Mouse (Mus musculus): ENCODE results near the gene Relch. TPM values are rescaled to one million over a fixed set of nuclear protein-coding genes. Genes with fewer than 3 reads are reported as not detected.
"Not testable (repeated sequence)": the region's sequence is repeated elsewhere in the genome, so short reads cannot be mapped to it uniquely, and the experiment has no call there.

The Relch gene
- total RNA-seq, 4 experiments from 2014 or later: 78.2 to 97.8 (median 88.8) TPM

DNA sequence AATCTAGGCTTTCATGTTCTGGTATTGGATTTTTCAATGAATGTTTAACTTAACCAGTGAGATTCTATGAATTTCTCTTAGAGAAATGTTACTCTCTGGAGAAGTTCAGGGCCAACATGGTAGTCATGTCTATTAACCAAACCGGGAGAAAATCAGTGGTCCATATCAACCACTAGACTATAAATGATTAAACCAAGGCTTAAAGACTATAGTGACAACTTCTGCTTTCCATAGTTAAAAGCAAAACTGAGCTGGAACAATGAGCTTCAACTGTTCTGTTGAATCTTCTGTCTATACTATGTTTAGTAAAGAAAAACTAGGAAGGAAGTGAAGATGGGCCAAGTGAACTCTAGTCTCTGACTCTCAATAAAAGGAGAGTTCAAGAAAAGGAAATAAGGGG, 82.8 kb downstream of the Relch start:
- DNase-seq (ENCODE audit: low spot score in 2 of 2): no peak

DNA sequence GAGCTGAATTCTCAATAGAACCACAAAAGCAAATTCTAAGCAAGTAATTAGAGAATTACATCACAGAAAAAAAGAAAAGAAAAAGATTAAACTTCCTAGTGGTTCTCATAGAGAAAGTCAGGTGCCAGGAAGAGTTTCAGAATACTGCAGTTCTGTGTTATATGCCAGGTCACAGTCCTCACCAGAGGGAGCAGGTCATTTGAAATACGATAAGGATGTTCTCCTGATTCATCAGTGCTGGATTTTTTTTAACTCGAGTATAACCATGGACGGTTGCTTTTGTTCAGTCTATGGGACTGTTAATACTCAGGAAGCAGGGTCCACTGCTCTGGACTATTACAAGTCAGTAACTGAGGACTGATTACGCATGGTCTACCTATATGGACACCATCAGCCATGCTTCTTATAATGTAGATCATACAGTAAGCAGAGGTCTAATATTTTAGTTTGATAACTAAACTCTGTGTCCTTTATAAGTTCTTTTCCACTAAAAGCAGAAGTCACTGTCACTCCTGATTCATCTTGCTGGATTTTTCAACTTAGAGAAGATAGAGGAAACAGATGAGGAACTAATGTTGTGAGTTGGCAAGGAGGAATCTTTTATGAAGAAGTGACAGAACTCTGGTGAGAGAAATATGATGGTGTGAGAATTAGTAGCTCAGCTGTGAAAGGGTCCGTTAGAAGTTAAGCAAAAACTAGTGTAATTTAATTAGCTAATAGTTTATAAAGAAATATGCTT, 83.4 kb downstream of the Relch start:
- no peak for DNase-seq (ENCODE audit: low spot score in 2 of 2)

DNA sequence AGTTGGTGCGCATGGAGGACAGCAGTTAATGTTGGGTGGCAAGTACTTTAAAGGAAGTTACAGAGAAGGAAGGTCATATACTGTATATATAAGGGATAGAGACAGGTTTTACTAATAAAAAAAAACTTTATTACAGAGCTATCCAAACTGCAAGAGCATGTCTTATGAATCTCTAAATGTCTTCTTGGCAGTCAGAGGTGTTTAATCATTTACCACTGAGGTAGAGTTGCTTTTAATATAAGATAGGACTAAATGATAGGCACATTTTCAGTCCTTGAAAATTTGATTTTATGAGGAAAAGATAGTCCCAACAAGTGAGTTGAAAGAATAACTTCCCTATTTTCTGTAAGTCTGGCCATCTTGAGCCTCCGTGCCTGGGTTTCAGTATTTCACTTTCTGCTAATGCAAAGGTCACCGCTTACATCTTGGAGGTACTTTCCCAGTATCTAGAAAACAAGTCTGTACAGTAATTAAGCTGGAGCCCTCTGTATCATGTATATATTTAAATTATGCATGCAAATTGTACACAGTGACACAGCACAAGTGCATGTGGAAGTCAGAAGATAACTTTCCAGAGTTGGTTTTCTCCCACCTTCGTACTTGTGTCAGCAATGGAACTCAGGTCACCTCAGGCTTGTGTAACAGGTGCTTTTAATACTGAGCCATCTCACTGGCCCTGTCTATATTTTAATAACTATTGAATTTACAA, 84.6 kb downstream of the Relch start:
- no peak for DNase-seq (ENCODE audit: low spot score in 2 of 2)

DNA sequence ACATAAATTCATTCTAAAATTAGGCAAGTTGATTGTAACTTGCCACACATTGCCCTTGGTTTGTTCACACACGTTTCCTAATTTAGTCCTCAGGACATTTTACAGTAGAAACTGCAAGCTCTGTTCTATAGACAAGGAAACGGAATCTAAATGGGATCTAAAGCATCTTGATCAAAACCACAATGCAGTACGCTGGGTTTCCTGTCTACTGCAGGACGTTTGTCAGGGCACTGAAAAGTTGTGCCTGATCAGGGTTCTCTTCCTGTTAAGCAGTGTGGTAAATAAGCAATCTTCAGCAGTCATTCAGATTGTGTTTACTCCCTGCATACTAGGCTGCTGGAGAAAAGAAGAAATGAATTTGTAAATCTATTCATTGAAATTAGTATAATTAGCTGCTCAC, 88.5 kb downstream of the Relch start:
- no peak for DNase-seq (ENCODE audit: low spot score in 2 of 2)

DNA sequence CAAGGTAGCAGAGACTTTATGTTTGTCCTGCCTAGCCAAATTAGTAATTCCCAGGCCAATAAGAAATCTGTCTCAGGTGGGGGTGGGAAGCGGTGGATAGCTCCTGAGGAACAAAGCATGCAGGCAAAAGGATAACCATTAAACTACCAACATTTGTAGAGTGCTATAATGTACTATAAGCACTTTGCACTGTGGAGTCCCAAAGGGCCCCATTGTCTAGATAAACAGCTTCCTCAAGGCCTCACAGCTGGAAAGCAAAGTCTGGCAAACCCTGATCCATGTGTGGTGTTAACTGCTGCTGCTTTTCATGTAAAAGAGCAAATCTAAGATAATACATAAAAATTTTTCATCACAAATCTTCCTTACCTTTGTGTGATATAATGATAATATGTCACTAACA, 89.3 kb downstream of the Relch start:
- no peak for DNase-seq (ENCODE audit: low spot score in 2 of 2)

DNA sequence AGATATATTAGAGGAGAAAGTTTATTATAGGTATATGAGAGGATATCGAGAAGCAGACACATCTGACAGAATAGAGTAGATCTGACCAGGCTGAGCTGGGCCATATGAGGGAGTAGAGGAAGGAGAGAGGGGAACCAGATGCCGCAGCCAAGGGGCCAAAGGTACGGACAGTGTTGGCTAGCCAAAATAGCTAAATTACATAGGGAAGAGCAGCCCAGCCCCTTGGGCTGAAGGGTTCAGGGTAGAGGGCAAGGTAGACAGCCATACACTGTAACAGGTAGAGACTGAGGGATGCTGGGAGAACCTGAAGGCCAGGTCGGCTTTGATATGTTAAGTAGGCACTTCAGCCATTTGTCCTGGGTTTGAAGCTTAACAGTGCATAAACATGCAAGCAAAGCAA, 95.1 kb downstream of the Relch start:
- DNase-seq (ENCODE audit: low spot score in 2 of 2): no peak

DNA sequence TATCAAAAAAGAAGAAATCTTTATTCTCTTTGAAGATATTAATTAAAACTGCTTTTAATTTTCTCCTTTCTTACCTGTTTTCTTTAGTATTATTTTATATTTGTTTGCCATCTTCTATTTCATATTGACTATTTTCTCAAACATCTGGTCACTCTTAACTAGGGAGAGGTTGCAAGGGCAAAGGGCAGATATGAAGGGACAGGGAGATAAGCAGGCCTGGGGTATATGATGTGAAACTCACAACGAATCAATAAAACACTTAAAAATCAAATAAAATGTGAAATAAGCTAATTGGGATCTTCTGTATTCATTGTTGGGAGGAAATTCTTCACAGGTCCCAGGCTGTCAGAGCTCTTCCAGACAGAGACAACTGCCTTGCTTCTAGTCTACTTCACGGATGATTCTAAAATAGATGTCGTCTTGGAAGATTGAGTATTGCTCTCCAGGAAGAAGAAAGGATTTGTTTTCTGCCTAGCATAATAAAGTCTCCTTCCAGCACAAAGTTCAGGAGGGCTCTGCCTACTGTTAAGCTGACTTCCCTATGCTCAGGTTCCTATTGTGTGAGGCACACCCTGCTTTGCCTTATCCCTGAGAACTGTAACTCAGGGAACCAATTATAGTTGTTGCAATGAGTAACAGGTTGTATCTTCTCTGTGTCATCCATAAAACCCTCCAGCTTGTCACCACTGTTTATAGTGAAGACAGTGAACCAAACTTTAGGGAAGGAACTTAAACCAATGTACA, 95.9 kb downstream of the Relch start:
- no peak for DNase-seq (ENCODE audit: low spot score in 2 of 2)

DNA sequence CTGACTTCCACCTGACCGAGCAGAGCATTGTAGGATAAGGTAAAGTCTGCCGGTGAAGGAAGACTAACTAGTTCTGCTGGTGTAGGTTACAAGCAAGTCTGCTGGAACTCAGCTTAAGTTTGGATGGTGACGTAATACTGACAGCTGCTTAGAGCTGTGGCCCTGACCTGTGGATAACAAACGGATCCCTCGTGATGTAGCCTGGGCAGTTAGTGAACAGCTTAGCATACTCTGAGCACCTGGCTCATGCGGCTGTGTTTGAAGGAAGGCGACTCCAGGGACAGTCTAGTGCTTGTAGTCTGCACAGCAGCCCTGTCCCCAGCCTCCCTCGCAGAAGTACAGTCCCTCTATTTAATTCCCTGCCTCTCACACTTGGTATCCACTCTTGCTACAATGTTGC, 101.9 kb downstream of the Relch start:
- DNase-seq (ENCODE audit: low spot score in 2 of 2): no peak

DNA sequence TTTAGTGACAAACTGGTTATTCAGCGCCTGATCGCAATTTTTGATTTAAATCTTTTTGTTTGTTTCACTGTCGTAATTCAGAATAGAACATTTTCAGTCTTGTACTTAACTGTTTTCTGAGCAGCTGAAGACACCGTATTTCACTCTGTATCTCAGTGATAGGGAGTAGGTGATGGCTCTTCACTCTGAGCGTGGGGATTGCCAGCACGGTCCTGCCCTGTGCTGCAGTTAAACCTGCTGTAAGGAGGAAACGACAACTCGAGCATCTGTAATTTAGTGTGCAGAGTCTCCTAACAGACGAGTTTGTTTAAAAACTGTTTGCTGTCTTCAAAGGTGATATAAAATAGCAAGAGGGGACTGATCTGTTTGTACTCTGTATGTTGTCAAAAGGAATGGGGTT, 102.4 kb downstream of the Relch start:
- not testable (repeated sequence) for DNase-seq (ENCODE audit: low spot score in 2 of 2)

DNA sequence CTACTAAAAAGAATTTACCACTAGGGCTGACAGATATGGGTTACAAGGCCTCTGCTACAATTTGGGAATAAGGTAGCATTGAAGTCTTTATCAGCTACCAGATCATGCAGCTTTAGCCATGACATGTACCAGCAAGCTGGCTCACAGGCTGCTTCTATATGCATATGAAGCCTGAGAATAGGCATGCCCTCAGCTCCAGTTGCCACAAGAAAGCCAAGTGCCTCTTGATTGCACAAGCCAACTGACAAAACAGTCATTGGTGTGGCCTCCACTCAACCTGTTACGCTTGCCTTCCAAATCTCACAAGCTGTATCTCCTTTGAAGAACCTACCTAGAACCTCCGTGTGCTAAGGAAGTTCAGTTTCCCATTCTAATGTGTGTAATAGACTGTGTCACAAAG, 104.7 kb downstream of the Relch start:
- DNase-seq (ENCODE audit: low spot score in 2 of 2): no peak

DNA sequence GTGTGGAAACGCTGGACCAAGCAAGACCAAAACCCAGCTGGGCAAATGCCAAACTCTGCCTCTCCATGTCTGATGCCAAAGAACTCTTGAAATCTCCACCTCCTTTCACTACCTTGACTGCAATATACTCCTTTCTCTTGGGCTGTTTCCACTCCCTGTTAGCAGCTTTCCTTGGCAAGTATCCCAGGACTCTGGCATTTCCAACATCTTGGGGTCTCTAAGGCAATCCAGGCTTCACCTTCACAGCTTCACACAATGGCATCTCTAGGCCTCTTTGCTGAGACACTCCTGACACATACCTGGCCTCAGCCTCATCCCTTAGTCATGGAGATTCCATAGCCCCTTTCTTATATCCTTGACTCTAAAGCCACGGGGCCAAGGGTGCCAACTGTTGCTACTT, 107.0 kb downstream of the Relch start:
- DNase-seq (ENCODE audit: low spot score in 2 of 2): no peak

DNA sequence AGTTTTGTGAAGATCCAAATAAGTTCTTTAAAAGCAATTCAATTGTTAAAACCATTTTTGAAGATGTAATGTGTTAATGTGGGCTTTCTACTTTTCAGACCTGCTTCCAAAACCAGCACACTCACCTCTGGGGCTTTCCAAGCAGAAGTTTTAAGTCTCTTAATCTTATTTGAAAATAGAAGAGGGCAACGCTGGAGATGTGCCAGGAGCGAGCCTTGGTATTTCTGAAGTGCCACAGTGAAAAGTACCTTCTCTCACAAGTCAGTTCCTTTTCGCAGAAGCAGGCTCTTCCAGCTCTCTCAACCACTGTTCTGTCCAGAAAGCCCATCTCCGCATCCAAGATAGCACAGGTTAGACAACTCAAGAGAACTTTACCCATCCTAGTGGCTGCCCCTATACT, 112.8 kb downstream of the Relch start:
- no peak for DNase-seq (ENCODE audit: low spot score in 2 of 2)

DNA sequence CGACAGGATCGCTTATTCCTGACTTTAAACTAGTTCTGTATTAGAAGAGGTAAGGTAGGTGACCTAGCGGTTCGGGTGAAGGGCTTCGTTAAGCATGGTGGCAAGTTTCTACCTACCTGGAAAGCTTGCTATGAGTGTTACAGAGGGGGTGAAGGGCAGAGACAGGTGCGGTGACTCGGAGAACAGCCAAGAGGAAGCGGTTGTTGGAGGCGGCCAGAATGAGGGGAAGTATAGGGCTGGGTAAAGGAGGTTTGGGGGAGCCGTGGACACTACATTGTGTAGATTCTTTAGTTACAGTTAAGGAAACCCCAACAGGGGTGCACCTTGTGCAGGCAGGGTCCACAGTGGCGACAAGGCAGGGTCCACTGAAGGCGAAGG, 116.4 kb downstream of the Relch start:
- DNase-seq (ENCODE audit: low spot score in 2 of 2): no peak

DNA sequence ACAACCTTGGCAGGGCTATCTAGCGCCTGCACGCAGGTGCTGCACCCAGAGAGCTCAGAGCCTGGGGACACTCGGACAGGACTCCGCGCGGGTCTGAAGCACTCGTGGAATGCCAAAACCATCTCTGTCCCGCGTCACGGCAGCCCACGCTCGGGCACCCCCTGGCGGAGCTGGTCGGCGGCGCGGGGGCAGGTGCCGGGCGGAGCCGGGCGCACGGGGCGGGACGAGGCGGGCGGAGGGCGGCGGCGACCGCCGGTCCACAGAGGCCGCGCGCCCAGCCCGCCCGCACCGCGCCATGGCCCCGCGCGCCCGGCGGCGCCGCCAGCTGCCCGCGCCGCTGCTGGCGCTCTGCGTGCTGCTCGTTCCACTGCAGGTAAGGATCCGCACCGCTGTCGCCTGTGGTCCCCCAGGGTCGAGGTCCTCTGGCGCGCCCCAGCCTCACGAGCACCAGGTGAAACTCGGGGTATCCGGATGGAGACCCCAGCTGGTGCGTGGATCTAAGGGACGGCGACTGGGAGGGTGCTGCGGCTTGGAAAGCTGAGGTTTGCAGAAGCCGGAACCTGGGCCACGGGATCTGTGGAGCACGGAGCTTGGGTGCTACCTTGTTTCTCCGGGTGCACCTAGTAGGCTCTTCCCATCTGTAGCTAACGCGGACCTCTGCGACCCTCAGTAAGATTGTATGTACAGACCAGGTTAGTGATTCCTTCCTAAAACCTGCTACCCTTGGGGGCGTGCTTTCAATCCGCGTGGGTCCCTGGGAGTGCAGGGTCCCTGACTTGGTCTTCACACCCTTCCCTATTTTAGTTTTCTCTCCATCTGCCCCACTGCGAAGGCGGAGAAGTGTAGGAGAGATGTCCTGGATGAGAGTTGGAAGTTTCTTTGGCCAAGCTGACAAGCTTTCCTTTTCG, 117.0 kb downstream of the Relch start, which contains the start of gene Tnfrsf11a:
Gene Tnfrsf11a (plus strand): TSS at position 262 of the 908 bp plus-strand sequence.
- peak in 1 of 2 experiments; percentile 19 for DNase-seq (ENCODE audit: low spot score in 2 of 2)

DNA sequence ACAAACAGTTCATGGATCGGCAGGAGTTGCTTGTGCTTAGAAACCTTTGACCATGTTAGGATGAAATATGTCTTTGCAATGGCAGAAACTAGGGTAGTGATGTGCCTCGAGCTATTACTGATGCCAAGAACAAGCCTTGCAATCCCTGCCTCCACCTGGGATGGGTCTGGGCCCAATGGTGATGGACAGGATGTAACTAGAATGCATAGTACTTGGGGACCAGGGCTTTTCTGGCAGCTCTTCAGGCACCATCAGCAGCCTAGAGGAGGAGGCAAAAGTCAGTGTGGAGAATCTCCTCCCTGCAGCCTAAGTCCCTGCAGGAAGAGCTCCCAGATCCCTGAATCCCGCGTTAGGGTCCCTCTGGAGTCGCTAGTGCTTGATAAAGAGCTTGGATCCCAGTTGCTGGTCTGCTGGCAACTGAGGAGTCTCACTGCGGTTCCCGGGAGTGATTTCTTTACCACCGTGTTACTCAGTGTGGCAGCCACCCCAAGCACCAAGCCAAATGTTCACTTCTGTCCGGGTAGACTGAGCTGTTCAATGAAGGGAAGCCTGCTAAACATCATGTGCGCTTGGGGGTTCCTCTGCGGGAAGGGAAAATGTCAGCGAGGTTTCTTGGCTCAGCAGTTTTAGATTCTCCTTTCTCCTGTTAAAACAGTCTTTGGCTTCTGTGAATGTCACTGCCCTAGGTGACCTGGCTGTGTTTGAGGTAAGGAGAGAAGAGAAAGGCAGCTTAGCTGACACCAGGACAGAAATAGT, 117.9 kb downstream of the Relch start:
- no peak for DNase-seq (ENCODE audit: low spot score in 2 of 2)

DNA sequence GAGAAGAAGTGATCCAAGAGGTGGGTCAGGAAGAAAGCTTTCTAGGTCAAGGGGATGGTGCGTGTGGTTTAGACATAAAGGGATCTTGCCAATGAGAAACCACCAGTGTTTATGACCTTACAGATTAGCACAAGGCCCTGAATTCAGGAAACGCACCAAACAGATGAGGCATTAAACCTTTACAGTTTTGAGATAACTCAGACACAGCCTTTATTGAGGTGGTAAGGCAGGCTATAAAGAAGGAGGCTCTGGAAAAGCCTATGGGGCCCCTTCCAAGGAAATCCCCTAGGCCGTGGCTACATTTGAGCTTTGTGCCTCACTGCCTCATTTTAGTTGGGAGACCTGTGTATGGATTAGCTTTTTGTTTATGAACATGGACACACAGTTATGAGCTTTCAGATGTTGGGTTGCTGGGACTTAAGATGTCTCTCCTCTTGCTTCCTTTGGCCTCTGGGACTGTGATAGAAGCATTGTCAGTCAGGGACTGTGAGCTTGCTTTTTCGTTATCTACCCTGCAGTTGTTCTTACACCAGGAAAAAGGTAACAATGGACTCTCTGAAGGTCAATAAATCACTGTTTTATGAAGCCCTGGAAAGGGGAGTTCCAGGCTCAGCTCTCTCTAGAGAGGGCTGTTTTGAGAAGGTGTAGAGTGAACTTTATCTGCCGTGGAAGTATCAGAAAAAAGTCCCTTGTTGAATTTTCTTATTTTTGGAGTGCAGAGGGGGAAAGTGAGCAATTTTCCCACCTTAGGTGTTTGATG, 120.8 kb downstream of the Relch start:
- no peak for DNase-seq (ENCODE audit: low spot score in 2 of 2)

DNA sequence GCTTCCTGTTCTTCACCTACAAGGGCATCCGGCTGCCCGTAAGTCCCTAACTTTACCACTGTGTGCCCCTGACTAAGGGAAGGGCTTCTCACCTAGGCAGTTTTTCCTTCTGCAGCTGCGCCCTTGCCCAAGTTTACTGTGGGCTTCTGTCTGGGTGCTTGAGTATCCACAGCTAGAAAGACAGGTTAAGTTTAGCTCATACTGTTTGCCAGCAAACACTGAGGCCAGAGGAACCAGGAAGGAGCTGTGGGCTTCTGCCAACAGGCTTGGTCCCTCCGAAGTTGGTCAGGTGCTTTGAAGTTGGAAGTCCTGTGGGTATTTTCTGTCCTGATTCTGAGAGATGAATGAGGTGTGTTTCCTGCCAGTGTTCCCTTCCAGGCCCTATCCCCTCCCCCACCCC, 121.5 kb downstream of the Relch start:
- DNase-seq (ENCODE audit: low spot score in 2 of 2): no peak

DNA sequence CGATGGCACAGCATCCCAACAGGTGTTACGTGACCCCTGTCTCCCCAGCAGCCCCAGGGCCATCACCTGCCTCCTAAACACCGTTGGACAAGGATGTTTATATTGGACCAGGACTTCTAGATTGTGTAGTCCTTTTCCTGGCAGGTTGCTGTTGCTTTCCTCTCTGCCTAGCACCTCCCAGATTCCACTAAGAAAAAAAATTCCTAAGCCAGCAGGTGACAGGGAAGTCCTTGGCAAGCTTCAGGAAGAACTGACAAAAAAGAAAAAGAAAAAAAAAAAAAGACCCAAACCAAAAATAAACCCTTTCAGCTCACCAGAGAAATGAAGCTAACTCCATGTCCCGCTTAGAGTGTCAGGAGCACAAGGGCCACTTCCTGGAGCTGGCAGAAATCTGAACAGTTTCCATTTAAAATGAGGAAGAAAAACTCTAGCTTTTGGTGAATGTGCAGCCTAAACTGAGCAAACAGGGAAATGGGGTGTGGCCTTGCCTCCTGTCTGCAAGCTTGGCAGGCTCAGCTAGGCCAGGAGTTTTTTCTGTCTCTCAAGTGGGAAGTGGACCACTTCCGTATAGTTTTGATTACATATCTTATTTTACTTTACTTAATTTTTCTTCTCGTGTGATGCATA, 123.2 kb downstream of the Relch start:
- no peak for DNase-seq (ENCODE audit: low spot score in 2 of 2)

DNA sequence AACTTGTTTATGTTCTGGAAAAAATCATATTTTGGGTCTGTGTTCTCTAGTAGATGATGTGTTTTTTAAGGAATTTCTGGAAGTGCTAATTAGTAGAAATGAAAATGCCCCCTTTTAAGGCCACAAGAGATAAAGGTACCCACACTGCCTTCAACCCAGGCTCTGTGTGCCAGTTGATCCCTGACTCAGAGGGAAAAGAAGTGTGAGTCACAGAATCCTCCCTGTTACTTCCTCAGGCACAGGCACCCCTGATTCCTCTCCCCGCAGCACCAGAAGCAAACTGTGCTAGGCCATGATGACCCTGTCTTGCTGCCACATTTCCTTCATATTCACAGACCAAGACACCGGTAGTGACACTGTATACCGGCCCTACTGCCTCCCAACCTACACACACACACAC, 126.4 kb downstream of the Relch start:
- DNase-seq (ENCODE audit: low spot score in 2 of 2): no peak
